Mouse (Mus musculus): ENCODE measurements around the gene Lcmt1. TPM values are rescaled to one million over a fixed set of nuclear protein-coding genes. Genes with fewer than 3 reads are reported as not detected.

The Lcmt1 gene
- polyA plus RNA-seq, 1 experiment from 2014 or later: 30.6 TPM

DNA sequence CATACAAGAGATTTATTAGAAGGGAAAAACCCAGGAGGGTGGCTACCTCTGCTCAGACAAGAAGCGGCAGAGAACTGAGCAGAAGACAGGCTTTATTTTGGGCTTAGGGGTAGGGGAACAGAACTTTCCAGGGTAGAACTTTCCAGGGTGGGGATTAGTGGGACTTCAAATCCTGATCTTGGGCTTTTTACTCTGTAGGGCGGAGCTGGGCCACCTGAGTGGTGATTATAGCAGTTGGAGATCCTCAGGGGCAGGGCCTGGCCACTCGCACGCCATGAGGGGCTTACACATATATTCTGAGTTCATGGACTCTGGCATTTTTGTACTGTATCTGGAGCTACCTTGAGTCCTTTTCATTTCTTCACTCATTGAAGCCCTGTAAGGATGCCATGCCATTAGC lies 91.7 kb downstream of the Lcmt1 start:
- H3K9ac ChIP-seq: peak overlapping the region; percentile 47; the same call in 1 of the 2 replicates

DNA sequence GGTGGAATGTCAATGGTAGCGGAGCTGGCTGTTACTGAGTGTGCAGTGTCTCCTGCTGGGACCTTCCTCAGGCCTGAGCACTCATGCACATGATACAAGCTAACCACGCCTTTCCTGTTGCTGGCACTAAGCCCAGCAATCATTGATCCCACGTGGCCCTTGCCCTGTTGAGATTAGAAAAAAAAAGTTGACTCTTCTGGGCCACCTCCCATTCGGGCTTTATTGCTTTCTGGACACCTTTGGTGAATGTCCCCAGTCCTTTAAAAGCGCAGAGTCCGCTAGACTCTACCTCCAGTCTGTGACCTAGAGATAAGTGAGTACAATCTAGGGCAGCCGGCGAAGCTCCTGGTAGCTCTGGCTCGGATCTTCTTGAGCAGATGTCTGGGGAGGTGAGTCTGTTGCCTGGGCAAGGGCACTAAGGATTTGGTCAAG lies 92.5 kb downstream of the Lcmt1 start, which contains the start of gene Aqp8:
Aqp8 (plus strand) TSS at position 222 of the 432 bp plus-strand sequence.
- ATAC-seq (ENCODE audit: low read depth) (peak; percentile 87), DNase-seq (peak; percentile 87)
- Histone ChIP-seq H3K9me3 (replicated peaks) (no peaks in the 10 kb centered on the region), H3K9ac (peak within 1 kb of the TSS; percentile 47), H3K4me3 (replicated peaks) (peak within 1 kb of the TSS; percentile 12; the same call in 1 of the 2 replicates), H3K4me2 (peak within 1 kb of the TSS; percentile 54), H3K4me1 (replicated peaks) (peaks cover 73% of the 10 kb centered on the region), H3K36me3 (no peaks in the 10 kb centered on the region), H3K27me3 (peaks cover 3% of the 10 kb centered on the region; the same call in 1 of the 2 replicates), H3K27ac (peak within 1 kb of the TSS; percentile 87)
- 10% methylated on average over 9 of the region's 9 CpGs for WGBS (ENCODE audit: insufficient replicate concordance)

More for the DNA sequence above, 91.7 kb downstream of the Lcmt1 start:
- DNase-seq (no peak), ATAC-seq (ENCODE audit: low read depth) (no peak)
- Histone ChIP-seq H3K4me1 (replicated peaks) (peaks cover 80% of the 10 kb centered on the region), H3K27me3 (peaks cover 3% of the 10 kb centered on the region; the same call in 1 of the 2 replicates), H3K27ac (peak overlapping the region; percentile 87), H3K4me2 (peak overlapping the region; percentile 54), H3K36me3 (no peaks in the 10 kb centered on the region), H3K9me3 (replicated peaks) (no peaks in the 10 kb centered on the region), H3K4me3 (replicated peaks) (no peak overlapping the region; the same call in 1 of the 2 replicates)
- WGBS (ENCODE audit: insufficient replicate concordance): 72% methylated on average over 4 of the region's 4 CpGs

DNA sequence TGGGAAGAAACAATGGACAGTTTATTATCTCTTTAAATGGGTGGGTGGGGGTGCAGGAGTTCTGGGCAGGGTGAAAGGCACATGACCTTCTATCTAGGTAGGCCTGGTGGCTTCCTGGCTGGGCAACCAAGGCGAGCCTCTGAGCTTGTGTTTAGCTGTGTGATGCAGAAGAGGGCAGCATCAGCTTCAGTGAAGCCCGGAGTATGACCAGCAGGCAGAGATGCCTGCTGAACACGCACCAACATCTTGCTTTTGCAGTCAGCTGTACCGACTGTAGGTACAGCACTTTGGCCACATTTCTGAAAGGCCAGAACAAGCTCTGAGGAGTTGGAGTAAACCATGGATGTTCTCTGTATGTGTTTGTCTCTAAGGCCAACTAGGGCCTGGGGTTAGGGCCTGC lies 94.0 kb downstream of the Lcmt1 start:
- Histone ChIP-seq H3K27ac (no peak overlapping the region), H3K36me3 (no peaks in the 10 kb centered on the region), H3K4me1 (replicated peaks) (peaks cover 58% of the 10 kb centered on the region), H3K4me3 (replicated peaks) (no peak overlapping the region), H3K4me2 (no peak overlapping the region), H3K27me3 (peaks cover 3% of the 10 kb centered on the region; the same call in 1 of the 2 replicates), H3K9ac (no peak overlapping the region), H3K9me3 (replicated peaks) (no peaks in the 10 kb centered on the region)
- 70% methylated on average over 4 of the region's 4 CpGs for WGBS (ENCODE audit: insufficient replicate concordance)
- no peak for DNase-seq
- ATAC-seq (ENCODE audit: low read depth): no peak

- ATAC-seq (ENCODE audit: low read depth): no peak
- Histone ChIP-seq H3K4me2 (no peak overlapping the region), H3K27ac (no peak overlapping the region), H3K27me3 (peaks cover 3% of the 10 kb centered on the region; the same call in 1 of the 2 replicates), H3K9ac (no peak overlapping the region), H3K9me3 (replicated peaks) (no peaks in the 10 kb centered on the region), H3K4me1 (replicated peaks) (peaks cover 37% of the 10 kb centered on the region), H3K36me3 (no peaks in the 10 kb centered on the region), H3K4me3 (replicated peaks) (no peak overlapping the region)
- 29% methylated on average over 6 of the region's 6 CpGs for WGBS (ENCODE audit: insufficient replicate concordance)
- peak; percentile 48 for DNase-seq
Measured at GRCm38 (mm10) chr7:123465692-123466387, 96.3 kb downstream of the Lcmt1 start.

DNA sequence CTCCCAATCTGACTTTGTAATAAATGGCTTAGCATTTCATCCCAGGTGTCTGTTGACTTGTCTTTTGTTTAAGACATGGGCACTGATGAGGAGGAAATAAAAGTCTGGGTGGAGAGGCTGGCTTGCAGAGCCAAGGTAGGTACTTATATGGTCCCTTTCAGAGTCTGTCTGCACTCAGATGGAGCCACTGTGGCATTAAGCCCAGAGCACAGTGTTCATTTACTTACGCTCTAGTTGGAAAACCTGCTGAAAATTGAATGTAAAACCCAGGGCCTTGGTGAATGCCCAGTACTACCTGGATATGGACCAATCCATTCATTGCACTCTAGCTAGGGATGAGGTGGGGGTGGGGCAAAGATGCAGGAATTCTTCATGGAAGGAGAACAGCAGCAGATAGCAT lies 98.4 kb downstream of the Lcmt1 start:
- no peak for ATAC-seq (ENCODE audit: low read depth)
- DNase-seq: no peak
- H3K36me3 ChIP-seq: no peaks in the 10 kb centered on the region
- H3K9me3 ChIP-seq (replicated peaks): no peaks in the 10 kb centered on the region
- no peak overlapping the region for H3K9ac ChIP-seq
- peaks cover 16% of the 10 kb centered on the region for H3K4me1 ChIP-seq (replicated peaks)
- H3K4me2 ChIP-seq: no peak overlapping the region
- no peak overlapping the region for H3K4me3 ChIP-seq (replicated peaks)
- 77% methylated on average over 1 of the region's 1 CpGs for WGBS (ENCODE audit: insufficient replicate concordance)
- no peak overlapping the region for H3K27ac ChIP-seq
- peaks cover 3% of the 10 kb centered on the region; the same call in 1 of the 2 replicates for H3K27me3 ChIP-seq

Other genes starting within 250 kb of the Lcmt1 start
- gene Tnrc6a, start 245.9 kb upstream of the Lcmt1 start, polyA plus RNA-seq (2015; fragmentation: Nextera tagmentation; extraction: Ambion mirVana): 16.0 and 17.7 TPM in 2 replicates
- 0.18 and 0.54 TPM in 2 replicates for gene Slc5a11, start 155.0 kb upstream of the Lcmt1 start, polyA plus RNA-seq (2015; fragmentation: Nextera tagmentation; extraction: Ambion mirVana)
- 8.5 and 12.0 TPM in 2 replicates for gene Arhgap17, start 131 bp downstream of the Lcmt1 start, polyA plus RNA-seq (2015; fragmentation: Nextera tagmentation; extraction: Ambion mirVana)
- gene Aqp8, start 92.5 kb downstream of the Lcmt1 start, polyA plus RNA-seq (2015; fragmentation: Nextera tagmentation; extraction: Ambion mirVana): 3.0 and 3.4 TPM in 2 replicates
- 0.13 and 0.22 TPM in 2 replicates for gene Zkscan2, start 130.7 kb downstream of the Lcmt1 start, polyA plus RNA-seq (2015; fragmentation: Nextera tagmentation; extraction: Ambion mirVana)